Mouse (Mus musculus): ENCODE results near the gene Icam2. TPM values are rescaled to one million over a fixed set of nuclear protein-coding genes. Genes with fewer than 3 reads are reported as not detected.

Gene Icam2
- 100 to 1,000 TPM; 104 to 109 TPM for total RNA-seq (2023)

GRCm38 (mm10) chr11:106387791-106388216 is at the start of gene Icam2:
Icam2 (minus strand) TSS chr11:106388075.

GRCm38 (mm10) chr11:106365366-106365765 is 22.5 kb downstream of the Icam2 start, which contains the start of gene Prr29:
Prr29 (plus strand) TSS chr11:106365472.

GRCm38 (mm10) chr11:106353188-106353587 is 34.7 kb downstream of the Icam2 start, which contains the start of gene Scn4a:
Scn4a (minus strand) TSS chr11:106353288.

Other genes starting within 250 kb of the Icam2 start
- gene Gm10840, start 227.2 kb downstream of the Icam2 start, total RNA-seq (2023): 10 to 100 TPM in 1 of 2 experiments, 1 to 10 TPM in 1; 4.0 to 15.8 TPM
- gene Limd2, start 227.2 kb downstream of the Icam2 start, total RNA-seq (2023): 100 to 1,000 TPM; 463 to 554 TPM
- gene Strada, start 185.9 kb downstream of the Icam2 start, total RNA-seq (2023): 10 to 100 TPM; 41.1 to 48.4 TPM
- 10 to 100 TPM; 44.7 to 47.6 TPM for gene Ccdc47, start 171.7 kb downstream of the Icam2 start, total RNA-seq (2023)
- gene Ddx42, start 171.1 kb downstream of the Icam2 start, total RNA-seq (2023): 10 to 100 TPM; 74.1 to 75.4 TPM
- 10 to 100 TPM; 73.2 to 73.5 TPM for gene Ftsj3, start 132.0 kb downstream of the Icam2 start, total RNA-seq (2023)
- 10 to 100 TPM; 54.6 to 62.8 TPM for gene Psmc5, start 131.9 kb downstream of the Icam2 start, total RNA-seq (2023)
- gene Smarcd2, start 115.1 kb downstream of the Icam2 start, total RNA-seq (2023): 100 to 1,000 TPM; 164 to 173 TPM
- under 1 TPM in 1 of 2 experiments, not detected in 1; 0.18 TPM for gene Tcam1, start 111.4 kb downstream of the Icam2 start, total RNA-seq (2023)
- gene Gh, start 86.2 kb downstream of the Icam2 start, total RNA-seq (2023): 10 to 100 TPM; 10.4 to 10.9 TPM
- gene Cd79b, start 73.3 kb downstream of the Icam2 start, total RNA-seq (2023): 1,000 to 10,000 TPM; 1,785 to 1,834 TPM
- 10 to 100 TPM; 22.0 to 23.5 TPM for gene Scn4a, start 34.8 kb downstream of the Icam2 start, total RNA-seq (2023)
- not detected for gene Prr29, start 22.6 kb downstream of the Icam2 start, total RNA-seq (2023)
- gene Ern1, start 99.8 kb upstream of the Icam2 start, total RNA-seq (2023): 10 to 100 TPM; 10.3 to 11.7 TPM
- 10 to 100 TPM; 13.9 to 14.2 TPM for gene Tex2, start 225.3 kb upstream of the Icam2 start, total RNA-seq (2023)

Measured in B cell, adult 67 days (primary cell).